Mouse (Mus musculus): ENCODE data around the gene Tmem110. TPM values are rescaled to one million over a fixed set of nuclear protein-coding genes. Genes with fewer than 3 reads are reported as not detected.

The Tmem110 gene
- polyA plus RNA-seq, 1 experiment, result 14.1 TPM

GRCm38 (mm10) chr14:30880811-30881717, 55.7 kb downstream of the Tmem110 start:
- H3K27ac ChIP-seq (ENCODE audit: insufficient read depth, low read depth, low read length), result no peak overlapping the region
- TF ChIP-seq POLR2A (IDR thresholded peaks at IDR 0.05; ENCODE audit: low read depth, low read length) (no peak), CTCF (conservative IDR thresholded peaks at IDR 0.05; ENCODE audit: insufficient read depth, insufficient read length, low read depth, low read length) (peak; percentile 74)
- no peak overlapping the region for H3K4me3 ChIP-seq (ENCODE audit: insufficient read depth, low read depth, low read length)
- H3K4me1 ChIP-seq (ENCODE audit: control insufficient read depth, insufficient read depth, low read length), result 0 out of 2 replicates have a peak, but pooled peaks cover 5% of the 10 kb centered on the region
- no peaks in the 10 kb centered on the region for H3K27me3 ChIP-seq (replicated peaks; ENCODE audit: control insufficient read depth, insufficient read depth, low read length)
- peak; percentile 63 for DNase-seq
- H3K36me3 ChIP-seq (ENCODE audit: control insufficient read depth, insufficient read depth, low read length), result no peaks in the 10 kb centered on the region
- WGBS, result 78% methylated on average over 17 of the region's 17 CpGs

- Histone ChIP-seq H3K4me1 (ENCODE audit: control insufficient read depth, insufficient read depth, low read length) (no peaks in the 10 kb centered on the region), H3K36me3 (ENCODE audit: control insufficient read depth, insufficient read depth, low read length) (no peaks in the 10 kb centered on the region), H3K27ac (ENCODE audit: insufficient read depth, low read depth, low read length) (no peak overlapping the region), H3K27me3 (replicated peaks; ENCODE audit: control insufficient read depth, insufficient read depth, low read length) (no peaks in the 10 kb centered on the region), H3K4me3 (ENCODE audit: insufficient read depth, low read depth, low read length) (no peak overlapping the region)
- no peak for TF ChIP-seq POLR2A (IDR thresholded peaks at IDR 0.05; ENCODE audit: low read depth, low read length)
- TF ChIP-seq CTCF (conservative IDR thresholded peaks at IDR 0.05; ENCODE audit: insufficient read depth, insufficient read length, low read depth, low read length), result no peak
- 86% methylated on average over 3 of the region's 3 CpGs for WGBS
- DNase-seq, result no peak
Observed at GRCm38 (mm10) chr14:30881718-30882108, 56.3 kb downstream of the Tmem110 start.

GRCm38 (mm10) chr14:30885298-30885697, 59.9 kb downstream of the Tmem110 start:
- H3K4me1 ChIP-seq (ENCODE audit: control insufficient read depth, insufficient read depth, low read length), result peaks cover 5% of the 10 kb centered on the region; the same call in 1 of the 2 replicates
- H3K4me3 ChIP-seq (ENCODE audit: insufficient read depth, low read depth, low read length), result no peak overlapping the region
- 26% methylated on average over 3 of the region's 3 CpGs for WGBS
- H3K27me3 ChIP-seq (replicated peaks; ENCODE audit: control insufficient read depth, insufficient read depth, low read length), result no peaks in the 10 kb centered on the region
- H3K36me3 ChIP-seq (ENCODE audit: control insufficient read depth, insufficient read depth, low read length), result no peaks in the 10 kb centered on the region
- H3K27ac ChIP-seq (ENCODE audit: insufficient read depth, low read depth, low read length), result no peak overlapping the region
- no peak for DNase-seq
- TF ChIP-seq CTCF (conservative IDR thresholded peaks at IDR 0.05; ENCODE audit: insufficient read depth, insufficient read length, low read depth, low read length) (no peak), POLR2A (IDR thresholded peaks at IDR 0.05; ENCODE audit: low read depth, low read length) (no peak)

GRCm38 (mm10) chr14:30886204-30886603, 60.8 kb downstream of the Tmem110 start, which contains the start of gene Itih4:
Gene Itih4 (plus strand): TSS chr14:30886476.
- Histone ChIP-seq H3K4me1 (ENCODE audit: control insufficient read depth, insufficient read depth, low read length) (peaks cover 5% of the 10 kb centered on the region; the same call in 1 of the 2 replicates), H3K36me3 (ENCODE audit: control insufficient read depth, insufficient read depth, low read length) (no peaks in the 10 kb centered on the region), H3K27me3 (replicated peaks; ENCODE audit: control insufficient read depth, insufficient read depth, low read length) (no peaks in the 10 kb centered on the region), H3K4me3 (ENCODE audit: insufficient read depth, low read depth, low read length) (no peak within 1 kb of the TSS), H3K27ac (ENCODE audit: insufficient read depth, low read depth, low read length) (no peak within 1 kb of the TSS)
- no peak; the same call in 1 of the 2 replicates for TF ChIP-seq CTCF (conservative IDR thresholded peaks at IDR 0.05; ENCODE audit: insufficient read depth, insufficient read length, low read depth, low read length)
- no peak for TF ChIP-seq POLR2A (IDR thresholded peaks at IDR 0.05; ENCODE audit: low read depth, low read length)
- DNase-seq, result no peak
- 92% methylated on average over 3 of the region's 3 CpGs for WGBS

GRCm38 (mm10) chr14:30888271-30888732, 62.9 kb downstream of the Tmem110 start:
- DNase-seq, result peak; percentile 72
- Histone ChIP-seq H3K27ac (ENCODE audit: insufficient read depth, low read depth, low read length) (no peak overlapping the region), H3K4me3 (ENCODE audit: insufficient read depth, low read depth, low read length) (no peak overlapping the region), H3K27me3 (replicated peaks; ENCODE audit: control insufficient read depth, insufficient read depth, low read length) (no peaks in the 10 kb centered on the region), H3K4me1 (ENCODE audit: control insufficient read depth, insufficient read depth, low read length) (peaks cover 5% of the 10 kb centered on the region; the same call in 1 of the 2 replicates), H3K36me3 (ENCODE audit: control insufficient read depth, insufficient read depth, low read length) (no peaks in the 10 kb centered on the region)
- TF ChIP-seq CTCF (conservative IDR thresholded peaks at IDR 0.05; ENCODE audit: insufficient read depth, insufficient read length, low read depth, low read length) (peak; percentile 50; the same call in 1 of the 2 replicates), POLR2A (IDR thresholded peaks at IDR 0.05; ENCODE audit: low read depth, low read length) (no peak)
- 8% methylated on average over 9 of the region's 9 CpGs for WGBS

- Histone ChIP-seq H3K36me3 (ENCODE audit: control insufficient read depth, insufficient read depth, low read length) (no peaks in the 10 kb centered on the region), H3K27ac (ENCODE audit: insufficient read depth, low read depth, low read length) (no peak overlapping the region), H3K4me1 (ENCODE audit: control insufficient read depth, insufficient read depth, low read length) (no peaks in the 10 kb centered on the region), H3K27me3 (replicated peaks; ENCODE audit: control insufficient read depth, insufficient read depth, low read length) (no peaks in the 10 kb centered on the region), H3K4me3 (ENCODE audit: insufficient read depth, low read depth, low read length) (no peak overlapping the region)
- no peak for TF ChIP-seq CTCF (conservative IDR thresholded peaks at IDR 0.05; ENCODE audit: insufficient read depth, insufficient read length, low read depth, low read length)
- no peak for TF ChIP-seq POLR2A (IDR thresholded peaks at IDR 0.05; ENCODE audit: low read depth, low read length)
- no peak for DNase-seq
- 80% methylated on average over 3 of the region's 3 CpGs for WGBS
Observed at GRCm38 (mm10) chr14:30899972-30900371, 74.6 kb downstream of the Tmem110 start.

- TF ChIP-seq POLR2A (IDR thresholded peaks at IDR 0.05; ENCODE audit: low read depth, low read length) (no peak), CTCF (conservative IDR thresholded peaks at IDR 0.05; ENCODE audit: insufficient read depth, insufficient read length, low read depth, low read length) (no peak)
- no peaks in the 10 kb centered on the region for H3K36me3 ChIP-seq (ENCODE audit: control insufficient read depth, insufficient read depth, low read length)
- H3K27ac ChIP-seq (ENCODE audit: insufficient read depth, low read depth, low read length), result no peak overlapping the region
- no peaks in the 10 kb centered on the region for H3K4me1 ChIP-seq (ENCODE audit: control insufficient read depth, insufficient read depth, low read length)
- no peak overlapping the region for H3K4me3 ChIP-seq (ENCODE audit: insufficient read depth, low read depth, low read length)
- WGBS, result 89% methylated on average over 5 of the region's 5 CpGs
- H3K27me3 ChIP-seq (replicated peaks; ENCODE audit: control insufficient read depth, insufficient read depth, low read length), result no peaks in the 10 kb centered on the region
- DNase-seq, result no peak
Observed at GRCm38 (mm10) chr14:30902628-30903027, 77.2 kb downstream of the Tmem110 start.

All from kidney, adult 2 months (tissue).